Mouse (Mus musculus) layer of hippocampus, adult 2 months (tissue): ENCODE results near the gene Rundc3a. TPM values are rescaled to one million over a fixed set of nuclear protein-coding genes. Genes with fewer than 3 reads are reported as not detected.

Experiments
- DNase-seq, 2 experiments: peaks; one replicate each; pipeline ENCODE4 v3.0.0; 2022; ENCODE audit warnings: low spot score in 2 of 2
- H3K27ac ChIP-seq: fragments of 200-600 bp; 2 replicates; pipeline ENCODE4 v1.8.1; 2022
- H3K4me3 ChIP-seq: fragments of 200-600 bp; 2 replicates; pipeline ENCODE4 v1.8.1; 2022; ENCODE audit warnings: mild to moderate bottlenecking
- CTCF ChIP-seq: fragments of 200-600 bp; conservative IDR thresholded peaks from 2 replicates; pipeline ENCODE4 v1.8.1; 2022; ENCODE audit warnings: antibody characterized with exemption, mild to moderate bottlenecking, moderate library complexity
- total RNA-seq, 2 experiments: library from RNA; stranded (reverse); gene quantifications; 2 replicates each; pipeline ENCODE4 v1.2.3; 2021

Gene Rundc3a
- total RNA-seq, 2 experiments from 2014 or later = 482 to 488 TPM

DNA sequence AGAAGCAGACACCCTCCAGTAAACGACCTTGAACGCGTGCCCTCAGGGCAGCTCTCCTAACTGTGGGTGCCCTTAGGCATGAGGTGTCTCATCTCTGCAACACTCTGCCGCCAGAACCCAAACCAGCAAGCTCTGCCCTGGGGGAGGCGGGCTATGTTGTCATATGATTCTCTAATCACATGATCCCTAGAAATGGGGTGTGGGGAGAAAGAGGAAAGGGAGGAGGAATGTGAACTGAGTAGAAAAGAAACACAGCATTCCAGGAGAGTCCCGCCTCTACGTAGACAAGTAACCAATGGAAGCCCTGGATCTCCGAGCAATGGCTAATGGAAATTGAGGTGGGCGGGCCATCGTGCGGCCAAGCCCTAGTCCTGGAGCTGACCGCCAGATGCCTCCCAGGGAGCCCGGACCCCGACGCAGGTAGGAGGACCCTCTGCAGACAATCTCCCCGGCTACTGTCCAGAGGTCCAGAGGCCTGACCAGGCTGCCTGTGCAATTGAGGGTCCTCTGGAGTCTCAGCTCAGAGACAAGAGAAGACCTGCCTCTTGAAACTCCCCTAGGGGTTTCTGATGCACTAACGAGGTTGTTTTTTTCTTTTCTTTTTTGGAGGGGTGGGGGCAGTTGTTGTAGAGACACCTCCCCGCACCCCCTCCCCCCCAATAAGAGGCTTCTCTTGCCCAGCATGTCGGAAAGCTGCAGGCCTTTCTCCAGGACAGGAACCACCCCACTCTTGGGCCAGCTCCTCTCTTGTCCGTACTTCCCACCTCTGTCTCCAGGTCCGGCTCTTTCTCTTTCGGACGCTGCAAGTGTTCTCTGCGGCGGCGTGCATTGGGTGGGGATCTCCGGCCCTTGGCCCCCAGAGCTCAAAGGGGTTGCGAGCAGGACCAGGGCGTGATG lies 37.2 kb downstream of the Rundc3a start, which contains the start of gene Grn:
TSS of gene Grn (plus strand) at position 195 of the 897 bp plus-strand sequence.
- TF ChIP-seq CTCF = no peak
- peak; percentile 89 to 96 for DNase-seq
- Histone ChIP-seq H3K4me3 (peak within 1 kb of the TSS; percentile 78), H3K27ac (peak within 1 kb of the TSS; percentile 88)

DNA sequence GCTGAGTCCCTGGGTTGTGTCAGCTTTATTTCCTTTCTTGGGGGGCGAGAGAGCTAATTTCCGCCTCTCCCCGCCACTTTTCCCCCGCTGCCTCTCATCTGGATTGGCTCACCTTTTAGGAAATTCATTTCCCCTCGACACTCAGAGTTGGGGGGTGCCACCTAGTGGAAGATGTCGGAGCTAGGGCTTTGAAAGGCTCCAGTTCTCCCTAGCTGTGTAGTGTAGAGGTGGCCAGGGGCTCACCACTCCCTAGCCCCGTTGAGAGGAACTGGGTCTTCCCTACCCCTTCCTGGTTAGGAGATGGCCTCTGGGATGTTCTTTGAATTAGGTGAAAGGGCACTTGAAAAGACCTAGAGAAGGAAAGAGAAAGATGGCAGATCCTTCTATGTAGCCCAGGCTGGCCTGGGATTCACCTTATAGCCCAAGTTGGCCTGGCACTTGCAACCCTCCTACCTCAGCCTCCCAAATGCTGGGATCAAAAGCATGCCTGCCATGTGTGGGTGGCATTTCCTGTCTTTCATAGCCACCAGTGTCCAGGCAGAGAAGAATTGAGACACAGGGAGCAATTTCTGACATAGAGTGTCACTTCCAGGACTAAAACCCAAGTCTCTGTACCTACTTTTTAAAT lies 37.9 kb downstream of the Rundc3a start:
- peak overlapping the region; percentile 78 for H3K4me3 ChIP-seq
- DNase-seq = peak in 1 of 2 experiments; percentile 82
- H3K27ac ChIP-seq = peak overlapping the region; percentile 88
- peak; percentile 87 for TF ChIP-seq CTCF

DNA sequence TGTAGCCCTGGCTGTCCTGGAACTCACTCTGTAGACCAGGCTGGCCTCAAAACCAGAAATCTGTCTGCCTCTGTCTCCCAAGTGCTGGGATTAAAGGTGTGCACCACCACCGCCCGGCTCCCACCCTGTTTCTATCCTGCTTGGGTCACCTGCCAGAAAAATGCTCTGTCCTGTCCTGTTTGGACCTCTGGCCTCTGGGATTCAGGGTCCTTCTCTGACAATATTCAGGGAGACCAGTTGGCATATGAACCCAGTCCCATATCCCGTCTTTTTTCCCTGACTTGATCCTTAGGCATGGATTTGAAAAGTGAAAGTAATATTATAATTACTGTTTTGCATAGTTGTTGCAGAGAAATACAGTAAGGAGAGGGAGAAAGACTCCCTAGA lies 38.5 kb downstream of the Rundc3a start:
- DNase-seq = no peak
- H3K27ac ChIP-seq = peak overlapping the region; percentile 53; the same call in 1 of the 2 replicates
- TF ChIP-seq CTCF = no peak
- peak overlapping the region; percentile 26; the same call in 1 of the 2 replicates for H3K4me3 ChIP-seq

DNA sequence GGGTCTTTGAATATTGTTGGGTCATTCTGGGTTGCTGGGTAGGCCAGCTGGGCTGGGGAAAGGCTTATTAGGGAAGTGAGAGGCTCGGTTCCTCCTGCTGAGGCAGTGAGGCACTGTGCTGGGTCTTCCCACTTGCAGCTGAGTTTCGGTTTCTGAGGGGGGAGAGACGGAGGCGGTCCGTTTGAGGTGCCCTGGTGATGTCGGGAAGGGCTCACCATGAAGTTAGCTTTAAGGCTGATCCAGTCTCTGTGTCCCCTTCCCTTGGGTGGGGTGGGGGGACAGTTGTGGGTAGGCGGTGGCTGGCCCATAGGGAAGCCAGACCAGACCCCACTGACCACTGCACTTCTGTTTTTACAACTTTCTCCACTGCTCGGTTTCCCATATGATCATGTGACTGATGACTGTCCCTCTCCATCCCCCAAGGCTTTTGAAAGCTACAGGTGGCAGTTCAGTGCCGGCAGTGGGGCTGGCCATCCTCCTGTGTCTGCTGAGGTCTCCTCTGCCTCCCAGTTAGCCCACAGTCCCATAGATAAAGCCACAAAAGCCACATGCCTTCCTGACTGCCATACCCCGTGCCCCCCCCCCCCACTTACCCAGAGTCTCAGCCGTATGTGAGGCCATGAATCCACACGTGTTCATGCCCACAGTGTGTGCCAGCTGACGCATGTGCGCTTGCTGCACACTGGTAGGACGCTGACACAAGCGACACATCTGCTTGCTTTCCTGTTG lies 39.1 kb downstream of the Rundc3a start:
- peak overlapping the region; percentile 26; the same call in 1 of the 2 replicates for H3K4me3 ChIP-seq
- no peak for DNase-seq
- peak overlapping the region; percentile 53; the same call in 1 of the 2 replicates for H3K27ac ChIP-seq
- TF ChIP-seq CTCF = no peak

DNA sequence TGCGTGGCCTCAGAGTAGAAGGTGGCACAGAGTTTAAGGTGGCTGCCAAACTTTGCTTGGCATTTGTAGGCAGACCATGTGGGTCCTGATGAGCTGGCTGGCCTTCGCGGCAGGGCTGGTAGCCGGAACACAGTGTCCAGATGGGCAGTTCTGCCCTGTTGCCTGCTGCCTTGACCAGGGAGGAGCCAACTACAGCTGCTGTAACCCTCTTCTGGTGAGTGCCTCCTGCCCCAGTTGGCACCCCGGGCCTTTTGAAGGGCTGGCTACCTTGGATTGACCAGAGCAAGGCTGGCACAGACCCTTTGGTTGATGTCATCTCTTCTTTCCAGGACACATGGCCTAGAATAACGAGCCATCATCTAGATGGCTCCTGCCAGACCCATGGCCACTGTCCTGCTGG lies 39.7 kb downstream of the Rundc3a start:
- H3K27ac ChIP-seq = peak overlapping the region; percentile 62; the same call in 1 of the 2 replicates
- no peak for DNase-seq
- no peak for TF ChIP-seq CTCF
- no peak overlapping the region; the same call in 1 of the 2 replicates for H3K4me3 ChIP-seq

DNA sequence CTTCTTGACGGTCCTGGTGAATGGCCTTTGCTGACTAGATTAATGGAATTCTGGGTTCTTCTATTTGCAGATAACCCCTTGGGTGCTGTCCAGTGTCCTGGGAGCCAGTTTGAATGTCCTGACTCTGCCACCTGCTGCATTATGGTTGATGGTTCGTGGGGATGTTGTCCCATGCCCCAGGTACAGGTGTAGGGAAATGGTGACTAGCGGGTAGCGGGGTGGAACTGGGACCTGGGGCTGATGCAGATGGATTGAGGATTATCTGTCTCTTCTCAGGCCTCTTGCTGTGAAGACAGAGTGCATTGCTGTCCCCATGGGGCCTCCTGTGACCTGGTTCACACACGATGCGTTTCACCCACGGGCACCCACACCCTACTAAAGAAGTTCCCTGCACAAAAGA lies 40.7 kb downstream of the Rundc3a start:
- Histone ChIP-seq H3K27ac (no peak overlapping the region), H3K4me3 (no peak overlapping the region)
- DNase-seq = no peak
- no peak for TF ChIP-seq CTCF

DNA sequence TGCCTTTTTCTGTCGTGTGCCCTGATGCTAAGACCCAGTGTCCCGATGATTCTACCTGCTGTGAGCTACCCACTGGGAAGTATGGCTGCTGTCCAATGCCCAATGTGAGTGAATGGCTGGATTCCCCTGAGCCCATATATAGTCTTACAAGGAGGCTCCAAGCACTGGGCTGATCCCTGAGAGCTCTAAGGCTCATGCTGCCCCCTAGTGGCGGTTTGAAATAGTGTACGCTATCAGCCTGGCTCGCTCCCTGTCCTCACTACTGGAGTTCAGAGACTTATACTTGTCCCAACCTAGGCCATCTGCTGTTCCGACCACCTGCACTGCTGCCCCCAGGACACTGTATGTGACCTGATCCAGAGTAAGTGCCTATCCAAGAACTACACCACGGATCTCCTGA lies 41.2 kb downstream of the Rundc3a start:
- DNase-seq = peak; percentile 88 to 93
- H3K27ac ChIP-seq = no peak overlapping the region
- H3K4me3 ChIP-seq = no peak overlapping the region
- peak; percentile 95 for TF ChIP-seq CTCF

DNA sequence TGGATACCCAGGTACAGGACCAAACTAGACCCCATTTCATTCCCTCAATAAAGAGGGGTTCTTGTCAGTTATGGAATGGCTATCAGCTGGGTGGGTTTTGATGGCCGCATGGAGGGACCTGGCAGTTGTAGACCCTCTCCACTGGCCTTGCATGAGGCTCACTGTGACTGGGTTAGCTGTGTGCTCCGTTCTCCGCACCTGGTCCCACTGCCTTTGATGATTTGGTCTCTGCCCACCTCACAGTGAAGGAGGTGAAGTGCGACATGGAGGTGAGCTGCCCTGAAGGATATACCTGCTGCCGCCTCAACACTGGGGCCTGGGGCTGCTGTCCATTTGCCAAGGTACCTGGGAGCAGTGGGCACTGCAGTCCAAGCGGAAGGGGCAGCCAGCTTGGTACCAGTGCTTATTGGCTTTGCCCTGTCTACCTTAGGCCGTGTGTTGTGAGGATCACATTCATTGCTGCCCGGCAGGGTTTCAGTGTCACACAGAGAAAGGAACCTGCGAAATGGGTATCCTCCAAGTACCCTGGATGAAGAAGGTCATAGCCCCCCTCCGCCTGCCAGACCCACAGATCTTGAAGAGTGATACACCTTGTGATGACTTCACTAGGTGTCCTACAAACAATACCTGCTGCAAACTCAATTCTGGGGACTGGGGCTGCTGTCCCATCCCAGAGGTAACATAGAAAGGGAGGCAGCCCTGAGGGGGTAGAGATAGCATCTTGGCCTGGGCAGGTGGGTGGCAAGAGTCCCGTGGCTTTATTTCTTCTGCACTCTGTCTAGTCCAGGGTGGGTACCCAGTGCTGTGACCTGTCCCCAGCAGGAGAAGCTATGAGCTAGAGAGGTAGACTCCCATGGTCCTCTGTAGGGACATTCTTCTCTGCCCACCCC lies 41.9 kb downstream of the Rundc3a start:
- H3K4me3 ChIP-seq = no peak overlapping the region
- no peak for DNase-seq
- no peak overlapping the region for H3K27ac ChIP-seq
- TF ChIP-seq CTCF = no peak

DNA sequence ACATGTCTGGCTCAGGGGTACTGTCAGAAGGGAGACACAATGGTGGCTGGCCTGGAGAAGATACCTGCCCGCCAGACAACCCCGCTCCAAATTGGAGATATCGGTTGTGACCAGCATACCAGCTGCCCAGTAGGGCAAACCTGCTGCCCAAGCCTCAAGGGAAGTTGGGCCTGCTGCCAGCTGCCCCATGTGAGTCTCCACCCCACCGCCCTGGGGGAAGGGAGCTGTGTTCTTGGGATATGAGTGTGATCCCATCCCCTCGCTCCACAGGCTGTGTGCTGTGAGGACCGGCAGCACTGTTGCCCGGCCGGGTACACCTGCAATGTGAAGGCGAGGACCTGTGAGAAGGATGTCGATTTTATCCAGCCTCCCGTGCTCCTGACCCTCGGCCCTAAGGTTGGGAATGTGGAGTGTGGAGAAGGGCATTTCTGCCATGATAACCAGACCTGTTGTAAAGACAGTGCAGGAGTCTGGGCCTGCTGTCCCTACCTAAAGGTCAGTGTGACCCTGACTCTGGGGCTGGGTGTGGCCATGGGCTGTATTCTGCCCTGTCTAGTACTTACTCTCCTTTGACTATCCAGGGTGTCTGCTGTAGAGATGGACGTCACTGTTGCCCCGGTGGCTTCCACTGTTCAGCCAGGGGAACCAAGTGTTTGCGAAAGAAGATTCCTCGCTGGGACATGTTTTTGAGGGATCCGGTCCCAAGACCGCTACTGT lies 42.7 kb downstream of the Rundc3a start:
- Histone ChIP-seq H3K4me3 (no peak overlapping the region), H3K27ac (no peak overlapping the region)
- TF ChIP-seq CTCF = no peak
- DNase-seq = no peak

DNA sequence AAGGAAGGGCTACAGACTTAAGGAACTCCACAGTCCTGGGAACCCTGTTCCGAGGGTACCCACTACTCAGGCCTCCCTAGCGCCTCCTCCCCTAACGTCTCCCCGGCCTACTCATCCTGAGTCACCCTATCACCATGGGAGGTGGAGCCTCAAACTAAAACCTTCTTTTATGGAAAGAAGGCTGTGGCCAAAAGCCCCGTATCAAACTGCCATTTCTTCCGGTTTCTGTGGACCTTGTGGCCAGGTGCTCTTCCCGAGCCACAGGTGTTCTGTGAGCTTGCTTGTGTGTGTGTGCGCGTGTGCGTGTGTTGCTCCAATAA lies 43.2 kb downstream of the Rundc3a start:
- TF ChIP-seq CTCF = no peak
- Histone ChIP-seq H3K27ac (no peak overlapping the region), H3K4me3 (no peak overlapping the region)
- peak in 1 of 2 experiments; percentile 35 for DNase-seq

DNA sequence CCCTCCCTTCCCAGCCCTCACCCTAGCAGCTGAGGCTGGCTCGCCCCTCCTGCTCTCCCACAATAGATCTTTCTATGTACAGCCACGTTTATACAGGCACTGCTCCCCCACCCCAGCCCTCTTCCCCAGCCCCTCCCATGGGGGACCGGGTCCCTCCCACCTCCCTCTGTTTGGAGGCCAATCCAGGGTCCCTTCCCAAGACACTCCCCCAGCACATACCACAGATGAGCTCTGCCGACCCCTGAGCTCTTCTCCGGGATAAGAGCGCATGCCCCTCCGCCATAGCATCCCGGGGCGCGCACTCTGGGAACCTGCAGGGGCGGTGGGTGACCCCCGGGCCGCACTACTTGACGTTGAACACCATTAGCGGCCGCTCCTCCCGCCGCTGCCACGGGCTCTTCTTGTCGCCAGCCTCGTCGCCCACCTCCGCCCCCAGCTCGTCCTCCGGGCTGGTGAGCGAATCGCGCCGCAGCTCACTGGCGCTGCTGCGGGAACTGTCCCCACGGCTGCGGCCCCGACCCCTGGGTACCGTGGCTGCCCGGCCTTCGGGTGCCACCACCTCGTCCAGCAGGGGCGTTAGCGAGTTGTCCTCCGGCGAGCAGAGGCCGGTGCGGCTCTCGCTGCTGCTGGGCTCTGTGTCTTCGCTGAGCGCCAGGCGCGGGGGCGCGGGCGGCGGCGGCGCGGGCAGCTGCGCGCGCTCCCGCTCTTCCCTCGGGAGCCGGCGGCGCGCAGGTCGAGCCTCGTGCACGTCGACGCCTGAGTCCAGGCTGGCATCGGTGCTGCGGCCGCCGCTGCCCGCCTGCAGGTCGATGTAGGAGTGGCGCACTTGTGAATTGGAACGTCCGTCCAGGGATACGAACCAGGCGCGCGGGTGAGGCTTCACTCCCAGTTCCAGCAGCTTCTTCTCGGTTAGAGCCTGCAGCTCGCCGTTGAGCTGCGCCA lies 44.2 kb downstream of the Rundc3a start:
- peak overlapping the region; percentile 92 for H3K27ac ChIP-seq
- peak in 1 of 2 experiments; percentile 74 for DNase-seq
- H3K4me3 ChIP-seq = peak overlapping the region; percentile 59
- TF ChIP-seq CTCF = peak; percentile 61
